Comparison of ENCODE assay signal across 19 mouse cellular contexts in the genomic region with DNA sequence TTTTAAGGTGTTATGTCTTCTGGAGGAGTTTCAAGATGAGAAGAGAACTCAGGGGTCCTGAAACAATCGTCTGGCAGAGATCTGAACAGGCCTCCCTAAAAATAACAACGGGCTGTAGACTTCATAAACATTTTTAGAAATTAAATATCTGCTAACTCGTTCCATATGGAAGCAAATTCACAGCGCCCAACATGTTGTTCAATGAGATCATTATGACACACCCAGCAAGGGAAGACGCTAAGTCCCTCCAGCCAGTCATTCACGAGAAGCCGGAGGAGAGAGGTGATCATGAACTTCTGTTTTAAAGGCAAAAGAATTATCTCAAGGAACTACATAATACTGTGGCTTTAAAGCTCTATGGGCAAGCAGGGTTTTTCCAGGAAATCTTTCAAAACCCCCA.
"Had no signal": no experiment of that assay in that cellular context is flagged by ENCODE, and none has a peak within 500 bp of the region (broad histone marks: within the 10 kb centered on the region; RNA-seq: fewer than 3 reads in every experiment).

No protein-coding gene starts in this region.

- DNase-seq: lung, adult 18-20 months; lung, postnatal 4 days; midbrain, embryonic 14.5 days; retina, postnatal 1 day; right cerebral cortex, adult 18-20 months; right cerebral cortex, postnatal 25 days; right cerebral cortex, postnatal 4 days; spleen, adult 18-20 months; thymus, adult 18-20 months; thymus, postnatal 14 days; thymus, postnatal 36 days had no signal

- H3K27me3 ChIP-seq: lung, embryonic 15.5 days; midbrain, embryonic 12.5 days; neural tube, embryonic 13.5 days; neural tube, embryonic 15.5 days had no signal

- H3K9ac ChIP-seq: lung, embryonic 15.5 days; midbrain, embryonic 12.5 days; neural tube, embryonic 13.5 days; neural tube, embryonic 15.5 days had no signal

- H3K4me3 ChIP-seq: lung, embryonic 15.5 days; midbrain, embryonic 10.5 days; midbrain, embryonic 12.5 days; myocyte; neural tube, embryonic 13.5 days; neural tube, embryonic 15.5 days had no signal

- H3K27ac ChIP-seq: lung, embryonic 15.5 days; midbrain, embryonic 10.5 days; midbrain, embryonic 12.5 days; neural tube, embryonic 13.5 days; neural tube, embryonic 15.5 days had no signal

- H3K4me2 ChIP-seq: lung, embryonic 15.5 days; midbrain, embryonic 12.5 days; neural tube, embryonic 13.5 days; neural tube, embryonic 15.5 days had no signal

- H3K9me3 ChIP-seq: lung, embryonic 15.5 days; midbrain, embryonic 10.5 days; midbrain, embryonic 12.5 days; neural tube, embryonic 13.5 days; neural tube, embryonic 15.5 days had no signal

- H3K4me1 ChIP-seq: midbrain, embryonic 10.5 days; midbrain, embryonic 12.5 days; neural tube, embryonic 13.5 days; neural tube, embryonic 15.5 days had no signal

- ATAC-seq: lung, postnatal 0 days; midbrain, embryonic 16.5 days had no signal

- H3K36me3 ChIP-seq: lung, embryonic 15.5 days; midbrain, embryonic 10.5 days; midbrain, embryonic 12.5 days; neural tube, embryonic 13.5 days; neural tube, embryonic 15.5 days had no signal
